In genomic region chr3:154992678-154993077, GRCm38 (mm10) we compare ENCODE assay signal across 19 mouse cellular contexts.
"Had no signal": no experiment of that assay in that cellular context is flagged by ENCODE, and none has a peak within 500 bp of the region (broad histone marks: within the 10 kb centered on the region; RNA-seq: fewer than 3 reads in every experiment).

No protein-coding gene starts in this region.

- DNase-seq: lung, adult 2 months; lung, postnatal 14 days; lung, postnatal 36 days; retina, postnatal 1 day; right cerebral cortex, adult 18-20 months; right cerebral cortex, postnatal 25 days; right cerebral cortex, postnatal 4 days; spleen, adult 18-20 months; thymus, adult 2 months; thymus, postnatal 25 days; thymus, postnatal 4 days had no signal

- H3K4me2 ChIP-seq: lung, embryonic 15.5 days; midbrain, embryonic 11.5 days; midbrain, embryonic 13.5 days; midbrain, embryonic 15.5 days; neural tube, embryonic 12.5 days had no signal

- ATAC-seq: lung, postnatal 0 days; midbrain, embryonic 13.5 days; midbrain, embryonic 15.5 days had no signal

- H3K4me1 ChIP-seq: lung, embryonic 15.5 days; megakaryocyte, embryonic 14.5 days; midbrain, embryonic 13.5 days; midbrain, embryonic 15.5 days; neural tube, embryonic 12.5 days had no signal

- H3K9me3 ChIP-seq: lung, embryonic 15.5 days; midbrain, embryonic 13.5 days; midbrain, embryonic 15.5 days; neural tube, embryonic 12.5 days had no signal

- H3K27ac ChIP-seq: lung, embryonic 15.5 days; macrophage; midbrain, embryonic 13.5 days; midbrain, embryonic 15.5 days; neural tube, embryonic 12.5 days had no signal

- H3K36me3 ChIP-seq: lung, embryonic 15.5 days; midbrain, embryonic 13.5 days; midbrain, embryonic 15.5 days; neural tube, embryonic 12.5 days had no signal

- H3K9ac ChIP-seq: lung, embryonic 15.5 days; midbrain, embryonic 13.5 days; midbrain, embryonic 15.5 days; neural tube, embryonic 12.5 days had no signal

- H3K27me3 ChIP-seq: lung, embryonic 15.5 days; megakaryocyte, embryonic 14.5 days; midbrain, embryonic 13.5 days; midbrain, embryonic 15.5 days; neural tube, embryonic 12.5 days had no signal

- H3K4me3 ChIP-seq: lung, embryonic 15.5 days; megakaryocyte, embryonic 14.5 days; midbrain, embryonic 13.5 days; midbrain, embryonic 15.5 days; neural tube, embryonic 12.5 days had no signal
